Mouse (Mus musculus) erythroblast, adult 5-6 weeks (primary cell): ENCODE data around the gene Col10a1. TPM values are rescaled to one million over a fixed set of nuclear protein-coding genes. Genes with fewer than 3 reads are reported as not detected.
A peak's percentile ranks its signal among the peaks of the same experiment; 100 is the strongest.
"Not testable (repeated sequence)": the region's sequence is repeated elsewhere in the genome, so short reads cannot be mapped to it uniquely, and the experiment has no call there.

ENCODE experiments used
- ATAC-seq: replicated peaks from 2 replicates; pipeline ENCODE4 v1.8.0; 2016; ENCODE audit warnings: moderate number of reproducible peaks, mild to moderate bottlenecking, moderate TSS enrichment, inconsistent platforms; ENCODE audit not compliant: poor library complexity, low FRiP score, severe bottlenecking
- total RNA-seq, 2 experiments: library from RNA; stranded (forward) in 1 of 2; stranded (reverse) in 1 of 2; fragments of 150-400 nt in 1 of 2; fragments of 200-764, 138-1000 nt in 1 of 2; gene quantifications; 2 replicates each; pipeline versions ENCODE4 v1.2.3 to v1.2.4; 2015 to 2017; ENCODE audit warnings: low replicate concordance in 2 of 2

The Col10a1 gene
- not detected in 2 replicates for total RNA-seq (2015; ENCODE audit: low replicate concordance)
- not detected in 2 replicates for total RNA-seq (2017; ENCODE audit: low replicate concordance)

- no peak for ATAC-seq
These were observed at the start of gene Col10a1 for GRCm38 (mm10) chr10:34389681-34390080. TSS of gene Col10a1 (plus strand) at chr10:34389981.

- ATAC-seq = no peak
These were observed 48.8 kb upstream of the Col10a1 start for GRCm38 (mm10) chr10:34341014-34341413.

DNA sequence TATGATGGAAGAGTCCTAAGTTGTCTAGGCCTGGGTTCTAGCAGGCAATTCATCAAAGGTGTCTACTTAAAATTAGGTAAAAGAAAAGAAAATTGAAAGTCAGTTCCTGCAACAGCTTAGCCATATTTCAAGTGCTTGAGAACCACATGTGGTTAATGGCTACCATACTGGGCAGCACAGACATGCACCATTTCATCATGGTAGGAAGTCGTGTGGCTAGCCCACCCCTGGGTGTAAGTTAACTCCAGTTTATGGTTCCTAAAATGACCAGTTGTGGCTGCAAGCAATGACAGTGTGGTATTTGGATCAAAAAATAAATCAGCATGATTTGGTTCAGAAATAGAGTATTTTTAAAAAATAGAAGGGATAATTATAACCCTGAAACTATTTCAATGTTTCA lies 47.9 kb upstream of the Col10a1 start:
- ATAC-seq = no peak

DNA sequence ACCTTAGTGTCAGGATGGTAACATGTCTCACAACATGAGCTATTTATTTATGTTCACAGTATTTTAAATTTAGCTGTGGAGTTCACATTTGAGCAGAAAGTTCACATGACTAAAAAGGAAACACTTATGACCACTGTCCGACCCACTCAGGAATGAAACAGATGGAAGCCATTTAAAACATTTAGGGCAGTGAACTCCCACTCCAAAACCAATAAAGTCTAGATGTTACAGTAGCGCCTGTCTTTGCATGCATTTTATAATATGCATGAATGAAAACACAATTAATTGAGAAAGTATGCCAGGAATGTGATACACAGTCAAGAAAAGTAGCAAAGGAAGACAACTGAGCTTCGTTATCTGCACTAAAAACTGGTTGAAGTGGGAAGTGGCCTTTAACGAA lies 37.6 kb upstream of the Col10a1 start:
- ATAC-seq = no peak

DNA sequence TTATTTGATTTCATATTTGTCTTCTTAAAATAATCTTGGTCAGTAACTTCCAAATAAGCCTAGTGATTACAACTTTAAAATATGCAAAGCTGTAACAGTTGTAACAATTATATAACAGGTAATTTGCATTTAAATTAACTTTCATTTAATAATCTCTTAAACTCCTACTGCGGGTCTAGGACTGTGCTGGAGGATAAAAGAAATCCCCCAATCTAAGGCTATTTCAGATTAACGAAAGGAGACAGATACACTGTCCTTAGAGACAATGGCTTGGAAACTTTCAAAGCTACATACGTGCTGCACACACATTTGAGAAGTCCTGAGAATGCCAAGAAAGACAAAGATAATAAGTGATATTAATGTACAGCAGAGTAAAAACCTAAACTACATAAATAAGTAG lies 31.5 kb upstream of the Col10a1 start:
- ATAC-seq = no peak

DNA sequence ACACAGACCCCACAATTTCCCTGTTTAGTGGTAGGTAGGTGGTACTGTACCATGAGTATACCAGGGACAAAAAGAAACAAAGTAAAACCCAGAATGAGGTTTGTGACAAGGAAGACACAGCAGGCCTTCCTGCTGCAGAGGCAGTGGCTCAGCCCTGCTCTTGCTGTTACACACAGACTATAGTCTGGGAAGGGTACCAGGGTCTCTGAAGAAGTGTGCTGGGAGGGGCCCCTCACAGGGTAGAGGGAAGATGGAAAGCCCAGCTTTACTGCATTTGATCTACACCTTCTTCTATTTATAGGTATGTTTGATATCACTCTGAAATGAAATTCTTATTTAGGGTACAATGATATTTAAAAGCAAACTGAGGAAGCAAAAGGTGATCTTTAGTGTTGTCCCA lies 26.0 kb upstream of the Col10a1 start:
- ATAC-seq = no peak

DNA sequence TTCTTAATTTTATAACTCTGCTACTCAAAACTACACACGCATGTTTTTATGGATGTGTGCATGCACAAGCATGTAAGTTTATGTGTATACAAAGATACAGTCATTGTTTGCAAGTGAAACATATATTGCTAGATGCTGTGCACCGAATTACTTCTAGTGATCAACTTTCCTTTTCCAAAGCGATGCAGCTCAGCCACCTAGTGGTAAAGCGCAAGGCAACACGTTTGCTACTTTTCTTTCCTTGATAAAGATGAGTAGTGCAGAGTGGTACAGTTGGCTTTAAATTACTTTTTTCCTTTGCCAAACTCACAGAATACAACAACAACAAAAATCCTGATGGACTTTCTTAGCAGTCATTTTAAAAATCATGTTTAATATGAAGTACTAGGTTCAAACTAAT lies 21.6 kb upstream of the Col10a1 start:
- no peak for ATAC-seq

DNA sequence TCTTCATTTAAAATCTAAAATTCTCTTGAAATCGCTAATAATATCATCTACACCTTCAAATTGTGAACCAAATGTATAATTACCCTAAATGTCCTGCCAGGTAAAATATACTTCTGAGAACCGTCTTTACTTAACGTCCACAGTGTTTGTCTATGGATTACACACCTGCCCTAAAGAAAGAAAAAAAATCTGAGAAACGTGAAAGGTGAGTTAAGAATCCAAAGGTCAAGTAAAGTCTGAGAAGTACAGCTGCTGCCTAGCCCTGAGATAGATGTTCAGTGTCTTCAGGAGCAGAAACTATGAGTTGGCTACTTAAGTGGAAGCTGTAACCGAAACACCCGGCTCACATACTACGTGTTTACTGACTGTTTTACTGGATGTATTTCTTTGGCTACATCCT lies 16.4 kb upstream of the Col10a1 start:
- ATAC-seq = no peak

DNA sequence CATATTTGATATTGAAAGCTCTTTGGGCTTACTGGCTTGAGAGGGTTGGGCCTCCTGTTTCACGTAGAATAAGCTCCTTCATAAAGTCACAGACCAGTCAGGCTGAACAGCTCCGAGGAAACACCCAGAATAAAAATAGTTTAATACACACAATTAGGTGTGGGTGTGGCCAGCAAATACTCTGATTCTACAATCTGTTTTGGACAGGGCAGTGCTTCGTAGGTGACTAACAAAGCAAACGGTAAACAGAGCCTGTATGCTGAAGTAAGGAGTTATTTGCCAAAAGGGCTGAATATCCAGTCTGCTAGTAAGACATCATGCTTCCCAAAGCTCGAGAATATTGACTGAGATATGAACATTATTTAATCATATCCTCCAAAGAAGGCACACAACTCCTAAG lies 4.1 kb upstream of the Col10a1 start:
- no peak for ATAC-seq

DNA sequence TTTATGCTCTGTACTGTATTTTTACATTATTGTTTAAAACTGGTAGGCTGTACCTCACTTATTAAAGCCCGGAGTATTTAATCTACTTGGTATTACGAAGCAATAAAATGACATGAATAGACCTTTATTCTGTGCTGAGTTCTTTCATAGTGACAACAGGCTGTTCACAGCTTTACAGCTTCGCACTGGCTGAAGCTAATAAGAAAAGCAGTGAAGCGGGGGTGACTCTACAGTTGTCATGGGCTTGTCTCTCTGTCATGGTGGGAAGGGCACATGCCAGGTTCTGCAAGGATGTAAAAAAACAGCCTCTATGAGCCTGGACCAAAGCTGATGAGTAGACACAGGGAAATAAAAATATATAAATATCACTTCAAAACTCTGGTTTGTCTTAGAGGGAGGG lies 7.2 kb downstream of the Col10a1 start:
- ATAC-seq = no peak

DNA sequence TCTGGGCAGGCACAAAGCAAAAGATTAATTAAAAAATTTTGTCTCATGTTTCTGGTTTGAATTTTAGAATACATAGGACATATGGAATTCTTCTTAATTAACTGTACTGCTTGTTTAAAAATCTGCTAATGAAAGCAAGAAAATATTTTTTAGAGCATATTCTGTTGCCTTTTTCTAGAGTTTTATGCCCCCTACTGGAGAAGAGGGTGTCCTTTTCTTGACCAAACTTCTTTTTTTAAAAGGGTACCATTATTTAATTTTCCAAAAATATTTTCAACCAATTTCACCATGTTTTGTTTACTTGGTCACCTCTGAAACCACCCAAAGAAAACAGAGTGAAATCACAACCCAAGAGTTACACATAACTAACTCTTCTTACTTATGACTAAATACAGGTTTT lies 9.5 kb downstream of the Col10a1 start:
- ATAC-seq = no peak

GRCm38 (mm10) chr10:34418204-34418756 lies 28.5 kb downstream of the Col10a1 start, which contains the start of gene Nt5dc1:
TSS of gene Nt5dc1 (minus strand) at chr10:34418552.
- ATAC-seq = peak; percentile 96

GRCm38 (mm10) chr10:34418794-34419193 lies 29.0 kb downstream of the Col10a1 start:
- not testable (repeated sequence) for ATAC-seq

GRCm38 (mm10) chr10:34431783-34432182 lies 42.0 kb downstream of the Col10a1 start:
- ATAC-seq = no peak

GRCm38 (mm10) chr10:34434191-34434590 lies 44.4 kb downstream of the Col10a1 start:
- not testable (repeated sequence) for ATAC-seq

Other genes starting within 250 kb of the Col10a1 start
- 2.5 and 2.7 TPM in 2 replicates for gene Dse, start 182.3 kb upstream of the Col10a1 start, total RNA-seq (2015; ENCODE audit: low replicate concordance)
- 2.2 and 6.4 TPM in 2 replicates for gene Dse, start 182.3 kb upstream of the Col10a1 start, total RNA-seq (2017; ENCODE audit: low replicate concordance)
- 40.3 and 45.2 TPM in 2 replicates for gene Tspyl1, start 107.8 kb upstream of the Col10a1 start, total RNA-seq (2015; ENCODE audit: low replicate concordance)
- gene Tspyl1, start 107.8 kb upstream of the Col10a1 start, total RNA-seq (2017; ENCODE audit: low replicate concordance) = 46.2 and 46.8 TPM in 2 replicates
- gene Tspyl4, start 92.5 kb upstream of the Col10a1 start, total RNA-seq (2015; ENCODE audit: low replicate concordance) = 4.2 TPM in 1 of 2 replicates, not detected in the other
- 1.1 and 1.5 TPM in 2 replicates for gene Tspyl4, start 92.5 kb upstream of the Col10a1 start, total RNA-seq (2017; ENCODE audit: low replicate concordance)
- gene Nt5dc1, start 28.6 kb downstream of the Col10a1 start, total RNA-seq (2015; ENCODE audit: low replicate concordance) = 6.1 and 8.2 TPM in 2 replicates
- gene Nt5dc1, start 28.6 kb downstream of the Col10a1 start, total RNA-seq (2017; ENCODE audit: low replicate concordance) = 7.0 and 11.6 TPM in 2 replicates
- not detected in 2 replicates for gene Frk, start 93.4 kb downstream of the Col10a1 start, total RNA-seq (2015; ENCODE audit: low replicate concordance)
- gene Frk, start 93.4 kb downstream of the Col10a1 start, total RNA-seq (2017; ENCODE audit: low replicate concordance) = not detected in 2 replicates